Mouse (Mus musculus): Measurements from ENCODE around the gene Grb2.

DNA sequence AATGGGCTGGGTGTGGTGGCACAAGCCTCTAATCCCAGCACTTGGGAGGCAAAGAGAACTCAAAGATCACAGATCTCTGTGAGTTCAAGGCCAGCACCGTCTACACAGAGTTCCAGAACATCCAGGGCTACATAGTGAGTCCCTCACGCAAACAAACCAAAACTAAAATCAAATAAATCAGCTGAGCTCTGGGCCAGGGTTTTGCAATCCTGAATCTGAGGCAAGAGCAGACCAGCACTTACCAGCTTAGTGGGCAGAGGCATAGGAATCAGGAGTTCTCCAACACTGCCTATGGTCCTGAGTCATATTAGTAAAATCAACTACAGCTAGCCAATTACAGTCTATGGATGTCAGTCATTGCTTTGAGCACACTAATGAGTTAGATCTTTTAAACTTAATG is 16.4 kb downstream of the Grb2 start:
- TF ChIP-seq CTCF (IDR thresholded peaks at IDR 0.05; ENCODE audit: low read depth) (no peak), EP300 (optimal IDR thresholded peaks at IDR 0.05) (no peak)
